Mouse (Mus musculus): Measurements from ENCODE around the gene Odf3l1.

GRCm38 (mm10) chr9:56882818-56883217, 18.3 kb upstream of the Odf3l1 start:
- no peak for TF ChIP-seq GATA1 (IDR thresholded peaks at IDR 0.05; ENCODE audit: low read length)
- no peak for TF ChIP-seq TAL1 (IDR thresholded peaks at IDR 0.05; ENCODE audit: low read length)

Measured in erythroblast, embryonic 14.5 days (primary cell).